Mouse (Mus musculus): ENCODE measurements around the gene Coa6. TPM values are rescaled to one million over a fixed set of nuclear protein-coding genes. Genes with fewer than 3 reads are reported as not detected.
"Not testable (repeated sequence)": the region's sequence is repeated elsewhere in the genome, so short reads cannot be mapped to it uniquely, and the experiment has no call there.

Coa6 gene
- polyA plus RNA-seq, 1 experiment from 2014 or later: 44.0 TPM

GRCm38 (mm10) chr8:126395917-126396316 lies 26.4 kb upstream of the Coa6 start:
- Histone ChIP-seq H3K36me3 (ENCODE audit: control insufficient read depth, insufficient read depth) (no peaks in the 10 kb centered on the region), H3K4me2 (ENCODE audit: low read length) (no peak overlapping the region), H3K9me3 (ENCODE audit: control insufficient read depth, low read length) (no peaks in the 10 kb centered on the region), H3K27ac (ENCODE audit: low read length) (no peak overlapping the region), H3K4me3 (replicated peaks; ENCODE audit: low read length) (no peak overlapping the region), H3K27me3 (replicated peaks; ENCODE audit: control insufficient read depth, insufficient read depth, low read length) (no peaks in the 10 kb centered on the region), H3K9ac (replicated peaks; ENCODE audit: low read depth, low read length) (no peak overlapping the region), H3K4me1 (replicated peaks; ENCODE audit: control insufficient read depth, insufficient read depth, low read length) (peaks cover 3% of the 10 kb centered on the region; the same call in 1 of the 2 replicates)
- 0 out of 2 replicates have a peak, but pooled peaks have one; percentile 28 for ATAC-seq
- WGBS: 43% methylated on average over 5 of the region's 5 CpGs

- ATAC-seq: no peak
- Histone ChIP-seq H3K4me3 (replicated peaks; ENCODE audit: low read length) (no peak overlapping the region), H3K9ac (replicated peaks; ENCODE audit: low read depth, low read length) (no peak overlapping the region), H3K4me2 (ENCODE audit: low read length) (no peak overlapping the region), H3K9me3 (ENCODE audit: control insufficient read depth, low read length) (no peaks in the 10 kb centered on the region), H3K36me3 (ENCODE audit: control insufficient read depth, insufficient read depth) (no peaks in the 10 kb centered on the region), H3K27ac (ENCODE audit: low read length) (no peak overlapping the region), H3K27me3 (replicated peaks; ENCODE audit: control insufficient read depth, insufficient read depth, low read length) (no peaks in the 10 kb centered on the region), H3K4me1 (replicated peaks; ENCODE audit: control insufficient read depth, insufficient read depth, low read length) (no peaks in the 10 kb centered on the region; the same call in 1 of the 2 replicates)
- 75% methylated on average over 3 of the region's 3 CpGs for WGBS
Measured at GRCm38 (mm10) chr8:126398349-126398748, 24.0 kb upstream of the Coa6 start.

- H3K4me2 ChIP-seq (ENCODE audit: low read length); H3K4me1 ChIP-seq (replicated peaks; ENCODE audit: control insufficient read depth, insufficient read depth, low read length); H3K36me3 ChIP-seq (ENCODE audit: control insufficient read depth, insufficient read depth); H3K4me3 ChIP-seq (replicated peaks; ENCODE audit: low read length); H3K27me3 ChIP-seq (replicated peaks; ENCODE audit: control insufficient read depth, insufficient read depth, low read length); ATAC-seq; H3K9me3 ChIP-seq (ENCODE audit: control insufficient read depth, low read length); H3K9ac ChIP-seq (replicated peaks; ENCODE audit: low read depth, low read length): not testable (repeated sequence)
- 0 out of 2 replicates have a peak overlapping the region, but pooled peaks have one; percentile 37 for H3K27ac ChIP-seq (ENCODE audit: low read length)
Measured at GRCm38 (mm10) chr8:126404550-126404949, 17.8 kb upstream of the Coa6 start.

GRCm38 (mm10) chr8:126405030-126405429 lies 17.3 kb upstream of the Coa6 start:
- no peak overlapping the region for H3K4me2 ChIP-seq (ENCODE audit: low read length)
- 69% methylated on average over 4 of the region's 4 CpGs for WGBS
- no peak overlapping the region for H3K9ac ChIP-seq (replicated peaks; ENCODE audit: low read depth, low read length)
- H3K4me3 ChIP-seq (replicated peaks; ENCODE audit: low read length): no peak overlapping the region
- H3K27ac ChIP-seq (ENCODE audit: low read length): no peak overlapping the region
- no peaks in the 10 kb centered on the region for H3K9me3 ChIP-seq (ENCODE audit: control insufficient read depth, low read length)
- no peaks in the 10 kb centered on the region for H3K27me3 ChIP-seq (replicated peaks; ENCODE audit: control insufficient read depth, insufficient read depth, low read length)
- H3K36me3 ChIP-seq (ENCODE audit: control insufficient read depth, insufficient read depth): no peaks in the 10 kb centered on the region
- H3K4me1 ChIP-seq (replicated peaks; ENCODE audit: control insufficient read depth, insufficient read depth, low read length): 0 out of 2 replicates have a peak, but pooled peaks cover 2% of the 10 kb centered on the region
- peak; percentile 40; the same call in 1 of the 2 replicates for ATAC-seq

- no peak for ATAC-seq
- 80% methylated on average over 3 of the region's 3 CpGs for WGBS
Measured at GRCm38 (mm10) chr8:126420834-126421233, 1.5 kb upstream of the Coa6 start.

GRCm38 (mm10) chr8:126422920-126423300 lies 595 bp downstream of the Coa6 start:
- Histone ChIP-seq H3K4me3 (replicated peaks; ENCODE audit: low read length) (peak overlapping the region; percentile 83), H3K4me2 (ENCODE audit: low read length) (peak overlapping the region; percentile 89), H3K36me3 (ENCODE audit: control insufficient read depth, insufficient read depth) (peaks cover 23% of the 10 kb centered on the region), H3K9me3 (ENCODE audit: control insufficient read depth, low read length) (no peaks in the 10 kb centered on the region), H3K9ac (replicated peaks; ENCODE audit: low read depth, low read length) (peak overlapping the region; percentile 80), H3K4me1 (replicated peaks; ENCODE audit: control insufficient read depth, insufficient read depth, low read length) (peaks cover 12% of the 10 kb centered on the region), H3K27ac (ENCODE audit: low read length) (peak overlapping the region; percentile 62), H3K27me3 (replicated peaks; ENCODE audit: control insufficient read depth, insufficient read depth, low read length) (no peaks in the 10 kb centered on the region)
- WGBS: 5% methylated on average over 9 of the region's 9 CpGs
- ATAC-seq: peak; percentile 36

More at GRCm38 (mm10) chr8:126420834-126421233, 1.5 kb upstream of the Coa6 start:
- Histone ChIP-seq H3K4me3 (replicated peaks; ENCODE audit: low read length) (no peak overlapping the region), H3K27me3 (replicated peaks; ENCODE audit: control insufficient read depth, insufficient read depth, low read length) (no peaks in the 10 kb centered on the region), H3K9ac (replicated peaks; ENCODE audit: low read depth, low read length) (no peak overlapping the region), H3K36me3 (ENCODE audit: control insufficient read depth, insufficient read depth) (peaks cover 5% of the 10 kb centered on the region), H3K9me3 (ENCODE audit: control insufficient read depth, low read length) (no peaks in the 10 kb centered on the region), H3K4me1 (replicated peaks; ENCODE audit: control insufficient read depth, insufficient read depth, low read length) (peaks cover 12% of the 10 kb centered on the region), H3K4me2 (ENCODE audit: low read length) (no peak overlapping the region), H3K27ac (ENCODE audit: low read length) (no peak overlapping the region)

GRCm38 (mm10) chr8:126424163-126424562 lies 1.8 kb downstream of the Coa6 start:
- WGBS: 85% methylated on average over 4 of the region's 4 CpGs
- Histone ChIP-seq H3K4me2 (ENCODE audit: low read length) (no peak overlapping the region), H3K36me3 (ENCODE audit: control insufficient read depth, insufficient read depth) (peaks cover 34% of the 10 kb centered on the region), H3K4me3 (replicated peaks; ENCODE audit: low read length) (no peak overlapping the region), H3K27me3 (replicated peaks; ENCODE audit: control insufficient read depth, insufficient read depth, low read length) (no peaks in the 10 kb centered on the region), H3K4me1 (replicated peaks; ENCODE audit: control insufficient read depth, insufficient read depth, low read length) (peaks cover 12% of the 10 kb centered on the region), H3K9ac (replicated peaks; ENCODE audit: low read depth, low read length) (no peak overlapping the region), H3K9me3 (ENCODE audit: control insufficient read depth, low read length) (no peaks in the 10 kb centered on the region), H3K27ac (ENCODE audit: low read length) (no peak overlapping the region)
- no peak for ATAC-seq

GRCm38 (mm10) chr8:126424946-126425345 lies 2.6 kb downstream of the Coa6 start:
- no peaks in the 10 kb centered on the region for H3K27me3 ChIP-seq (replicated peaks; ENCODE audit: control insufficient read depth, insufficient read depth, low read length)
- WGBS: 72% methylated on average over 1 of the region's 1 CpGs
- no peak overlapping the region for H3K9ac ChIP-seq (replicated peaks; ENCODE audit: low read depth, low read length)
- H3K9me3 ChIP-seq (ENCODE audit: control insufficient read depth, low read length): no peaks in the 10 kb centered on the region
- peaks cover 12% of the 10 kb centered on the region for H3K4me1 ChIP-seq (replicated peaks; ENCODE audit: control insufficient read depth, insufficient read depth, low read length)
- H3K36me3 ChIP-seq (ENCODE audit: control insufficient read depth, insufficient read depth): peaks cover 35% of the 10 kb centered on the region
- H3K27ac ChIP-seq (ENCODE audit: low read length): no peak overlapping the region
- no peak overlapping the region for H3K4me3 ChIP-seq (replicated peaks; ENCODE audit: low read length)
- no peak for ATAC-seq
- no peak overlapping the region for H3K4me2 ChIP-seq (ENCODE audit: low read length)

- Histone ChIP-seq H3K27ac (ENCODE audit: low read length) (no peak overlapping the region), H3K4me2 (ENCODE audit: low read length) (no peak overlapping the region), H3K4me1 (replicated peaks; ENCODE audit: control insufficient read depth, insufficient read depth, low read length) (no peaks in the 10 kb centered on the region), H3K27me3 (replicated peaks; ENCODE audit: control insufficient read depth, insufficient read depth, low read length) (no peaks in the 10 kb centered on the region), H3K36me3 (ENCODE audit: control insufficient read depth, insufficient read depth) (peaks cover 35% of the 10 kb centered on the region), H3K4me3 (replicated peaks; ENCODE audit: low read length) (no peak overlapping the region), H3K9ac (replicated peaks; ENCODE audit: low read depth, low read length) (no peak overlapping the region), H3K9me3 (ENCODE audit: control insufficient read depth, low read length) (no peaks in the 10 kb centered on the region)
- ATAC-seq: no peak
- WGBS: 94% methylated on average over 5 of the region's 5 CpGs
Measured at GRCm38 (mm10) chr8:126429635-126430034, 7.3 kb downstream of the Coa6 start.

- WGBS: 87% methylated on average over 7 of the region's 7 CpGs
- Histone ChIP-seq H3K9ac (replicated peaks; ENCODE audit: low read depth, low read length) (no peak overlapping the region), H3K4me1 (replicated peaks; ENCODE audit: control insufficient read depth, insufficient read depth, low read length) (no peaks in the 10 kb centered on the region), H3K36me3 (ENCODE audit: control insufficient read depth, insufficient read depth) (peaks cover 16% of the 10 kb centered on the region), H3K27ac (ENCODE audit: low read length) (no peak overlapping the region), H3K27me3 (replicated peaks; ENCODE audit: control insufficient read depth, insufficient read depth, low read length) (no peaks in the 10 kb centered on the region), H3K4me2 (ENCODE audit: low read length) (no peak overlapping the region), H3K4me3 (replicated peaks; ENCODE audit: low read length) (no peak overlapping the region), H3K9me3 (ENCODE audit: control insufficient read depth, low read length) (no peaks in the 10 kb centered on the region)
- ATAC-seq: no peak
Measured at GRCm38 (mm10) chr8:126433827-126434226, 11.5 kb downstream of the Coa6 start.

Data from forebrain, embryonic 16.5 days (tissue).